Mouse (Mus musculus): Measurements from ENCODE around the gene Glipr2. TPM values are rescaled to one million over a fixed set of nuclear protein-coding genes. Genes with fewer than 3 reads are reported as not detected.

Glipr2 gene
- polyA plus RNA-seq, 1 experiment from 2014 or later = 86.2 TPM

GRCm38 (mm10) chr4:43947571-43947970, 9.6 kb upstream of the Glipr2 start:
- Histone ChIP-seq H3K4me1 (replicated peaks) (no peaks in the 10 kb centered on the region), H3K27me3 (no peaks in the 10 kb centered on the region), H3K27ac (no peak overlapping the region), H3K4me3 (replicated peaks) (no peak overlapping the region), H3K9ac (replicated peaks) (no peak overlapping the region), H3K4me2 (no peak overlapping the region), H3K9me3 (no peaks in the 10 kb centered on the region), H3K36me3 (peaks cover 34% of the 10 kb centered on the region)
- 91% methylated on average over 2 of the region's 2 CpGs for WGBS
- ATAC-seq (ENCODE audit: insufficient number of reproducible peaks, insufficient read depth, low FRiP score, low TSS enrichment, low read depth) = no peak

- Histone ChIP-seq H3K4me3 (replicated peaks) (peak overlapping the region; percentile 70), H3K9me3 (no peaks in the 10 kb centered on the region), H3K4me1 (replicated peaks) (peaks cover 26% of the 10 kb centered on the region), H3K9ac (replicated peaks) (peak overlapping the region; percentile 70), H3K27me3 (no peaks in the 10 kb centered on the region), H3K36me3 (no peaks in the 10 kb centered on the region), H3K27ac (peak overlapping the region; percentile 95), H3K4me2 (peak overlapping the region; percentile 76)
- peak; percentile 48 for ATAC-seq (ENCODE audit: insufficient number of reproducible peaks, insufficient read depth, low FRiP score, low TSS enrichment, low read depth)
- WGBS = under 1% methylated on average over 26 of the region's 26 CpGs
Measured at GRCm38 (mm10) chr4:43957846-43958461, 753 bp downstream of the Glipr2 start.

GRCm38 (mm10) chr4:43959523-43960179, 2.5 kb downstream of the Glipr2 start:
- ATAC-seq (ENCODE audit: insufficient number of reproducible peaks, insufficient read depth, low FRiP score, low TSS enrichment, low read depth) = no peak
- Histone ChIP-seq H3K36me3 (no peaks in the 10 kb centered on the region), H3K4me3 (replicated peaks) (no peak overlapping the region), H3K27ac (peak overlapping the region; percentile 9; the same call in 1 of the 2 replicates), H3K27me3 (no peaks in the 10 kb centered on the region), H3K4me2 (peak overlapping the region; percentile 76), H3K9me3 (no peaks in the 10 kb centered on the region), H3K4me1 (replicated peaks) (peaks cover 32% of the 10 kb centered on the region), H3K9ac (replicated peaks) (no peak overlapping the region)
- WGBS = 66% methylated on average over 9 of the region's 9 CpGs

GRCm38 (mm10) chr4:43960207-43960606, 3.0 kb downstream of the Glipr2 start:
- no peak overlapping the region for H3K9ac ChIP-seq (replicated peaks)
- peaks cover 38% of the 10 kb centered on the region for H3K4me1 ChIP-seq (replicated peaks)
- 85% methylated on average over 6 of the region's 6 CpGs for WGBS
- no peak overlapping the region for H3K27ac ChIP-seq
- no peaks in the 10 kb centered on the region for H3K9me3 ChIP-seq
- no peak for ATAC-seq (ENCODE audit: insufficient number of reproducible peaks, insufficient read depth, low FRiP score, low TSS enrichment, low read depth)
- no peaks in the 10 kb centered on the region for H3K36me3 ChIP-seq
- H3K4me2 ChIP-seq = no peak overlapping the region
- no peak overlapping the region for H3K4me3 ChIP-seq (replicated peaks)
- H3K27me3 ChIP-seq = no peaks in the 10 kb centered on the region

GRCm38 (mm10) chr4:43964326-43964833, 7.2 kb downstream of the Glipr2 start:
- H3K4me2 ChIP-seq = no peak overlapping the region
- no peaks in the 10 kb centered on the region for H3K27me3 ChIP-seq

GRCm38 (mm10) chr4:43964951-43965684, 7.9 kb downstream of the Glipr2 start:
- H3K4me1 ChIP-seq (replicated peaks) = peaks cover 34% of the 10 kb centered on the region
- 42% methylated on average over 4 of the region's 4 CpGs for WGBS

More at GRCm38 (mm10) chr4:43964326-43964833, 7.2 kb downstream of the Glipr2 start:
- Histone ChIP-seq H3K27ac (no peak overlapping the region), H3K4me3 (replicated peaks) (no peak overlapping the region), H3K9me3 (no peaks in the 10 kb centered on the region), H3K4me1 (replicated peaks) (peaks cover 38% of the 10 kb centered on the region), H3K9ac (replicated peaks) (no peak overlapping the region), H3K36me3 (no peaks in the 10 kb centered on the region)
- WGBS = 58% methylated on average over 2 of the region's 2 CpGs
- ATAC-seq (ENCODE audit: insufficient number of reproducible peaks, insufficient read depth, low FRiP score, low TSS enrichment, low read depth) = no peak

GRCm38 (mm10) chr4:43965856-43966535, 8.8 kb downstream of the Glipr2 start:
- Histone ChIP-seq H3K9me3 (no peaks in the 10 kb centered on the region), H3K27me3 (no peaks in the 10 kb centered on the region), H3K27ac (no peak overlapping the region), H3K4me2 (no peak overlapping the region), H3K4me3 (replicated peaks) (no peak overlapping the region), H3K36me3 (peaks cover 10% of the 10 kb centered on the region; the same call in 1 of the 2 replicates), H3K4me1 (replicated peaks) (peaks cover 40% of the 10 kb centered on the region), H3K9ac (replicated peaks) (no peak overlapping the region)
- ATAC-seq (ENCODE audit: insufficient number of reproducible peaks, insufficient read depth, low FRiP score, low TSS enrichment, low read depth) = no peak
- WGBS = 79% methylated on average over 7 of the region's 7 CpGs

More at GRCm38 (mm10) chr4:43964951-43965684, 7.9 kb downstream of the Glipr2 start:
- H3K4me2 ChIP-seq = no peak overlapping the region
- peaks cover 2% of the 10 kb centered on the region; the same call in 1 of the 2 replicates for H3K36me3 ChIP-seq
- H3K9ac ChIP-seq (replicated peaks) = no peak overlapping the region
- no peaks in the 10 kb centered on the region for H3K9me3 ChIP-seq
- ATAC-seq (ENCODE audit: insufficient number of reproducible peaks, insufficient read depth, low FRiP score, low TSS enrichment, low read depth) = no peak
- no peaks in the 10 kb centered on the region for H3K27me3 ChIP-seq
- H3K4me3 ChIP-seq (replicated peaks) = no peak overlapping the region
- H3K27ac ChIP-seq = no peak overlapping the region

- Histone ChIP-seq H3K36me3 (peaks cover 13% of the 10 kb centered on the region; the same call in 1 of the 2 replicates), H3K9ac (replicated peaks) (no peak overlapping the region), H3K4me3 (replicated peaks) (no peak overlapping the region), H3K27me3 (no peaks in the 10 kb centered on the region), H3K9me3 (no peaks in the 10 kb centered on the region), H3K4me2 (no peak overlapping the region), H3K4me1 (replicated peaks) (peaks cover 55% of the 10 kb centered on the region), H3K27ac (peak overlapping the region; percentile 17; the same call in 1 of the 2 replicates)
- 54% methylated on average over 13 of the region's 13 CpGs for WGBS
- ATAC-seq (ENCODE audit: insufficient number of reproducible peaks, insufficient read depth, low FRiP score, low TSS enrichment, low read depth) = no peak
Measured at GRCm38 (mm10) chr4:43968650-43969049, 11.4 kb downstream of the Glipr2 start.

- Histone ChIP-seq H3K4me1 (replicated peaks) (peaks cover 51% of the 10 kb centered on the region), H3K4me2 (no peak overlapping the region), H3K27me3 (no peaks in the 10 kb centered on the region), H3K9ac (replicated peaks) (no peak overlapping the region), H3K4me3 (replicated peaks) (no peak overlapping the region), H3K36me3 (peaks cover 15% of the 10 kb centered on the region; the same call in 1 of the 2 replicates), H3K9me3 (no peaks in the 10 kb centered on the region), H3K27ac (peak overlapping the region; percentile 45; the same call in 1 of the 2 replicates)
- ATAC-seq (ENCODE audit: insufficient number of reproducible peaks, insufficient read depth, low FRiP score, low TSS enrichment, low read depth) = no peak
- WGBS = 21% methylated on average over 4 of the region's 4 CpGs
Measured at GRCm38 (mm10) chr4:43969373-43969772, 12.2 kb downstream of the Glipr2 start.

GRCm38 (mm10) chr4:43970393-43971330, 13.5 kb downstream of the Glipr2 start:
- H3K27ac ChIP-seq = no peak overlapping the region
- no peak overlapping the region for H3K9ac ChIP-seq (replicated peaks)
- H3K9me3 ChIP-seq = no peaks in the 10 kb centered on the region
- peaks cover 15% of the 10 kb centered on the region; the same call in 1 of the 2 replicates for H3K36me3 ChIP-seq
- no peak overlapping the region for H3K4me2 ChIP-seq
- WGBS = 85% methylated on average over 20 of the region's 20 CpGs
- H3K27me3 ChIP-seq = no peaks in the 10 kb centered on the region
- no peak for ATAC-seq (ENCODE audit: insufficient number of reproducible peaks, insufficient read depth, low FRiP score, low TSS enrichment, low read depth)
- no peak overlapping the region for H3K4me3 ChIP-seq (replicated peaks)
- H3K4me1 ChIP-seq (replicated peaks) = peaks cover 38% of the 10 kb centered on the region

Data from limb, embryonic 12.5 days (tissue).